Mouse (Mus musculus) heart, adult 2 months (tissue): Measurements from ENCODE around the gene Cops7b. TPM values are rescaled to one million over a fixed set of nuclear protein-coding genes. Genes with fewer than 3 reads are reported as not detected.

ENCODE experiments used
- DNase-seq, 2 experiments: peaks; one replicate each; pipeline ENCODE4 v3.0.0; 2021
- H3K27ac ChIP-seq: fragments of 200-600 bp; 2 replicates; pipeline ENCODE4 v1.8.1; 2022
- H3K27me3 ChIP-seq: fragments of 200-500 bp; 2 replicates; pipeline ENCODE4 v1.6.1; 2012; ENCODE audit warnings: mild to moderate bottlenecking, low read length, inconsistent platforms, mixed read lengths; ENCODE audit not compliant: control insufficient read depth, insufficient read depth
- H3K36me3 ChIP-seq: fragments of 200-500 bp; 2 replicates; pipeline ENCODE4 v1.6.1; 2012; ENCODE audit warnings: low read length, inconsistent platforms; ENCODE audit not compliant: control insufficient read depth, insufficient read depth
- H3K4me1 ChIP-seq: fragments of 200-500 bp; 2 replicates; pipeline ENCODE4 v1.6.1; 2011; ENCODE audit warnings: low read length; ENCODE audit not compliant: control insufficient read depth, insufficient read depth
- H3K4me3 ChIP-seq: fragments of 200-600 bp; 2 replicates; pipeline ENCODE4 v1.8.1; 2022
- H3K79me2 ChIP-seq: fragments of 200-500 bp; replicated peaks from 2 replicates; pipeline ENCODE4 v1.6.1; 2012; ENCODE audit warnings: mild to moderate bottlenecking, inconsistent platforms, low read length, moderate library complexity, mixed read lengths; ENCODE audit not compliant: control insufficient read depth, insufficient read depth
- H3K9ac ChIP-seq: fragments of 200-500 bp; 2 replicates; pipeline ENCODE4 v1.6.1; 2012; ENCODE audit warnings: low read depth, mild to moderate bottlenecking, control low read depth, inconsistent platforms, low read length, mixed read lengths
- CTCF ChIP-seq: fragments of 200-600 bp; IDR thresholded peaks from 2 replicates; pipeline ENCODE4 v1.8.1; 2022; ENCODE audit warnings: antibody characterized with exemption, mild to moderate bottlenecking, moderate library complexity
- EP300 ChIP-seq: fragments of 200-500 bp; IDR thresholded peaks from 2 replicates; pipeline ENCODE4 v1.6.1; 2011; ENCODE audit warnings: low read depth, low read length, control low read depth; ENCODE audit not compliant: insufficient read depth
- POLR2A ChIP-seq: fragments of 200-500 bp; IDR thresholded peaks from 2 replicates; pipeline ENCODE4 v1.6.1; 2011; ENCODE audit warnings: mild to moderate bottlenecking, low read depth, low read length, control low read depth; ENCODE audit not compliant: insufficient read depth
- WGBS: fragments of 180-500 bp; shearing (Covaris S2); methylation state at CpG from one replicate; pipeline ENCODE4 v1.1.7; 2018; 5-methylcytosine and 5-hydroxymethylcytosine counted together
- intact Hi-C: fragments of 180-260 bp; cut with DNase I; formaldehyde crosslinking; loops from one replicate; pipeline ENCODE4 v1.15.1; 2025
- polyA plus RNA-seq: library from polyadenylated mRNA; depleted of rRNA; stranded (reverse); fragments of >200 nt; gene quantifications from 2 replicates; pipeline ENCODE4 v1.2.3, GENCODE M21; 2012
- total RNA-seq, 2 experiments: library from RNA; stranded (reverse); gene quantifications; 2 replicates each; pipeline ENCODE4 v1.2.3; 2021

Gene Cops7b
- total and polyA plus RNA-seq, 3 experiments = 11.2 to 18.2 (median 12.0) TPM

- H3K27ac ChIP-seq = no peak overlapping the region
- no peak for DNase-seq
- H3K27me3 ChIP-seq = no peaks in the 10 kb centered on the region
- intact Hi-C loops = no loop called here
- no peak overlapping the region for H3K9ac ChIP-seq
- TF ChIP-seq POLR2A (no peak), CTCF (no peak), EP300 (no peak)
- 36% methylated on average over 16 of the region's 16 CpGs for WGBS
- H3K4me3 ChIP-seq = no peak overlapping the region
- no peaks in the 10 kb centered on the region for H3K36me3 ChIP-seq
- no peaks in the 10 kb centered on the region for H3K4me1 ChIP-seq
- no peaks in the 10 kb centered on the region for H3K79me2 ChIP-seq
Measured at GRCm38 (mm10) chr1:86623001-86624000, 40.6 kb downstream of the Cops7b start.

- Histone ChIP-seq H3K4me1 (no peaks in the 10 kb centered on the region), H3K27ac (no peak overlapping the region), H3K27me3 (no peaks in the 10 kb centered on the region), H3K36me3 (no peaks in the 10 kb centered on the region), H3K79me2 (no peaks in the 10 kb centered on the region), H3K4me3 (no peak overlapping the region), H3K9ac (no peak overlapping the region)
- no peak for TF ChIP-seq CTCF
- no peak for TF ChIP-seq POLR2A
- no peak for TF ChIP-seq EP300
- no peak for DNase-seq
- intact Hi-C loops = no loop called here
- WGBS = 67% methylated on average over 3 of the region's 3 CpGs
Measured at GRCm38 (mm10) chr1:86628270-86628669, 45.6 kb downstream of the Cops7b start.

- no peaks in the 10 kb centered on the region for H3K27me3 ChIP-seq
- 63% methylated on average over 4 of the region's 4 CpGs for WGBS
- intact Hi-C loops = no loop called here
Measured at GRCm38 (mm10) chr1:86629936-86630335, 47.2 kb downstream of the Cops7b start.

GRCm38 (mm10) chr1:86630527-86630926 is 47.8 kb downstream of the Cops7b start:
- no peak for TF ChIP-seq CTCF
- no peak for TF ChIP-seq POLR2A
- no peak for TF ChIP-seq EP300
- 78% methylated on average over 4 of the region's 4 CpGs for WGBS
- H3K4me1 ChIP-seq = no peaks in the 10 kb centered on the region
- H3K36me3 ChIP-seq = no peaks in the 10 kb centered on the region
- no peak overlapping the region for H3K27ac ChIP-seq
- H3K79me2 ChIP-seq = no peaks in the 10 kb centered on the region
- intact Hi-C loops = no loop called here
- H3K27me3 ChIP-seq = no peaks in the 10 kb centered on the region
- no peak overlapping the region for H3K4me3 ChIP-seq
- DNase-seq = no peak
- H3K9ac ChIP-seq = no peak overlapping the region

More at GRCm38 (mm10) chr1:86629936-86630335, 47.2 kb downstream of the Cops7b start:
- no peak overlapping the region for H3K4me3 ChIP-seq
- no peak overlapping the region for H3K27ac ChIP-seq
- TF ChIP-seq CTCF = no peak
- no peak for TF ChIP-seq EP300
- no peak for TF ChIP-seq POLR2A
- H3K9ac ChIP-seq = no peak overlapping the region
- no peaks in the 10 kb centered on the region for H3K4me1 ChIP-seq
- H3K36me3 ChIP-seq = no peaks in the 10 kb centered on the region
- no peaks in the 10 kb centered on the region for H3K79me2 ChIP-seq
- no peak for DNase-seq

- H3K27ac ChIP-seq = no peak overlapping the region
- no peak for DNase-seq
- intact Hi-C loops = no loop called here
- TF ChIP-seq POLR2A (no peak), CTCF (no peak), EP300 (no peak)
- no peak overlapping the region for H3K9ac ChIP-seq
- WGBS = 66% methylated on average over 6 of the region's 6 CpGs
- H3K4me3 ChIP-seq = no peak overlapping the region
- no peaks in the 10 kb centered on the region for H3K36me3 ChIP-seq
- no peaks in the 10 kb centered on the region for H3K79me2 ChIP-seq
- no peaks in the 10 kb centered on the region for H3K27me3 ChIP-seq
- H3K4me1 ChIP-seq = no peaks in the 10 kb centered on the region
Measured at GRCm38 (mm10) chr1:86632732-86633380, 50.2 kb downstream of the Cops7b start.

- H3K27ac ChIP-seq = no peak overlapping the region
- no peak overlapping the region for H3K4me3 ChIP-seq
- TF ChIP-seq EP300 (no peak), POLR2A (no peak), CTCF (no peak)
- DNase-seq = no peak
- H3K27me3 ChIP-seq = no peaks in the 10 kb centered on the region
- no peak overlapping the region for H3K9ac ChIP-seq
- no peaks in the 10 kb centered on the region for H3K4me1 ChIP-seq
- H3K79me2 ChIP-seq = no peaks in the 10 kb centered on the region
- no peaks in the 10 kb centered on the region for H3K36me3 ChIP-seq
- intact Hi-C loops = no loop called here
- WGBS = 70% methylated on average over 3 of the region's 3 CpGs
Measured at GRCm38 (mm10) chr1:86633434-86633833, 50.7 kb downstream of the Cops7b start.
